Mouse (Mus musculus) B cell, adult 2 months (primary cell): ENCODE data around the gene Rab24.
A peak's percentile ranks its signal among the peaks of the same experiment; 100 is the strongest.

Source experiments
- DNase-seq, 2 experiments: peaks; one replicate each; pipeline ENCODE4 v3.0.0; 2022

The Rab24 gene

DNA sequence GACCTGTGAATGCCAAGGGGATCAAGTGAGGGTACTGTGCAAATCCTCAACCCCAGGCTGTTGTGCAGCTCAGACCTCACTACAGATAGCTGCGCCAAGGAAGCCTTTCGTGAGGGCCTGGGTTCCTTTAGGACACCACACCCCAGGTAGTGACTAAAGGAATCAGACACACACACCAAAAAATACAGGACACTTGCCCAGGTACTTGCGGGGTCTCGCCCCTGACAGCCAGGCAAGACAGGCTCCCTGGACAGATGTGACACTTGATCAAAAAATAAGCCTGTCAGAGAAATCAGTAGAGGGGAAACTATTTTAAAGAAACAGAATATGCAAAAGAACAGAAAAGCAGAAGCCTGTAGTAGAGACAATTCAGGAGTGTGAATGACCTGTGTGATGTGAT is 6.9 kb upstream of the Rab24 start:
- DNase-seq = no peak

DNA sequence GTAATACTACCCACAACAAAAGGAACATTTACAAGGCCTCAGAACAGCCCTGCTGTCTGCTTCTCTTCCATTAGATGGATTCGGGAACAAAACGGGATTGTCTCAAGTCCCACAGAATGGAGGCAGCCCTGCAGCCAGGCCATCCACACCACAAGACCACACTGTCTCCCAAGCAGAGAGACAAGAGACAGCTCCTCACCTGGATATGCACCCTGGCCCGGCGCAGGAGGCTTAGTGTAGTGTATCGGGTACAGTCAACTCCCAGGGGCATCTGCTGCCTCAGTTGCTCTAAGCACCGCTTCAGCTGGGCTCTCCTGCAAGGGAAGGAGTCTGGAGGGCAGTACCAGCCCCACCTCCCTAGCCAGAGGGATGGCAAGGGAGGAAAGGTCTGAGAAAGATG is 6.4 kb upstream of the Rab24 start:
- no peak for DNase-seq

DNA sequence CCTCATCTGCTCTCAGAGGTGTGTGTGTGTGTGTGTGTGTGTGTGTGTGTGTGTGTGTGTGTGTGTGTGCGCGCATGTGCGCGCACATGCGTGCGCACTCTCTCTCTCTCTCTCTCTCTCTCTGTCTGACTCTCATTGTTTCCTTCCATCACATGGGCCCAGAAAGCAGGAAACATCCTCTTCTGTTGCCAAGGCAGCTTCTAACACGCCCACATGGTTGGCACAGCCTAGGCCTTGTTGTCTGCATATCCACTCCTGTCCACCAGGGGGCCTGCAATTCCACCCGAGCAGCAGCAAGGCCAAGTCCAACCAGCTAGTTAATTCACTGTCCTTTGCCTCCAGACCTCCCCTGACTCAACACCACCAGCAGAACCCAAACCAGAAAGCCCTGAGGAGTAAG is 5.9 kb upstream of the Rab24 start:
- peak; percentile 93 to 94 for DNase-seq

DNA sequence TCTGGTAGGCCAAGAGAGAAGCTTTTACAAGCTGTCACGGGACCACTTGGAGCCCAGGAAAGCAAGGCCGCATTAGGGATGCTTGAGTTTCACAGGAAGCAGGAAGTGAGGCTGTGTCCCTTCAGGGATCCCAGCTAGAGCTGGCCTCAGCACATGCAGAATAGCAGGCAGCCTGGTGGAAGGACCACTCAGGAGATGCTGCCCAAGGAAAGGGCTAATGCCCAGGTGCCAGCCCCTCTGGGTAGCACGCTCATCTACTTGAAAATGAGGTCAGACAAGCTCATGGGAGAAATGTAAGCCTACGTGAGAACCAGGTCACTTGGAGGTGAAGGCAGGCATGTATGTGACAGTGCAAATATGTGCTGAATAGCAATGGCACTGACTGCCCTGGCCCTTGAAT is 5.4 kb upstream of the Rab24 start:
- DNase-seq = no peak

DNA sequence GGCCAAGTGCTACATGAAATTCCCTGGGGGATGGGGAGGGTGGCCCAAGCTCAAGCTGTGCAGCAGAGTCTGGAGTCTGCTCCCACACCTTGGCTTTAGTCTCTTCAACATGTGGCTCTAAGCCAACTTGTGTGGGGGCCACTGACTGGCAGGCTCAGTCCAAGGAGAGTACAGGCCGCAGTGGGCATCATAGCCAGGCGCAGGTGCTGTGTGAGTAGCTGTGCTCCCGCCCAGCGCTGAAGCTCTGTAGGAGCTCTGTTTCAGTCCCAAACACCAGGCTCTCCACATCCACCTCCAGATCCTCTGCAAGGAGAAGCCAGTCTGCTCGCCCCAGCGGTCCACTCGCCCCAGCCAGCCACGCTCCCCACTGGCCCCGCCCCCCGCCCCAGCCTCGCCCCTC is 3.9 kb upstream of the Rab24 start:
- no peak for DNase-seq

DNA sequence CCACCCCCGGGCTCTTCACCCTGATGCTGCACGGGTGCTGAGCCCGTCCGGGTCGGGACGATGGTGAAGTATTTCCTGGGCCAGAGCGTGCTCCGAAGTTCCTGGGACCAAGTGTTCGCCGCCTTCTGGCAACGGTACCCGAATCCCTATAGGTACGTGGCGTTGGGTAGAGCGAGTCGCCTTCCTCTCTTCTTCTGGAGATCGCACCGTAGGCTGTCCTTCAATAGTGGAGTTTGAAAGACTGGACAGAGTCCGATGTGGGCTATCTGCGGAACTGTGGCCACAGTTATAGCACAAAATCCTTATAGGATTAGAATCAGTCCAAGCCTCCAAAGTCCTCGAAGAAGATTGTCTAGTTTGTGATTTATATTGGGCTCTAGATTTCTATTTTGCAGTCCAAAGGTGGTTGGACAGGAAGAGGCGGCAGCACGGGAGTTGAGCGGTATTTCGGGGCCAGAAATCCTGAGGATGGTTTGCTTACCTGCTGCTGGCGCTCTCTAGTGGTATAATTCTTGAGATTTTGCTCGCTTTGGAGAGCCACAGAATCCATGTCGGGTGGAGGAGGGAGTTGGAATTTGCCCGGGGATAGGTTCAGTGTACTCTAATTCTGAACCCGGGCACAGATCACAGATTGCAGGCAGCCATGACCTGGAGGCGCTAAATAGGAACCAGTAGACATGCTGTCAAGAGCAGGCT is 532 bp upstream of the Rab24 start:
- peak; percentile 37 to 40 for DNase-seq

DNA sequence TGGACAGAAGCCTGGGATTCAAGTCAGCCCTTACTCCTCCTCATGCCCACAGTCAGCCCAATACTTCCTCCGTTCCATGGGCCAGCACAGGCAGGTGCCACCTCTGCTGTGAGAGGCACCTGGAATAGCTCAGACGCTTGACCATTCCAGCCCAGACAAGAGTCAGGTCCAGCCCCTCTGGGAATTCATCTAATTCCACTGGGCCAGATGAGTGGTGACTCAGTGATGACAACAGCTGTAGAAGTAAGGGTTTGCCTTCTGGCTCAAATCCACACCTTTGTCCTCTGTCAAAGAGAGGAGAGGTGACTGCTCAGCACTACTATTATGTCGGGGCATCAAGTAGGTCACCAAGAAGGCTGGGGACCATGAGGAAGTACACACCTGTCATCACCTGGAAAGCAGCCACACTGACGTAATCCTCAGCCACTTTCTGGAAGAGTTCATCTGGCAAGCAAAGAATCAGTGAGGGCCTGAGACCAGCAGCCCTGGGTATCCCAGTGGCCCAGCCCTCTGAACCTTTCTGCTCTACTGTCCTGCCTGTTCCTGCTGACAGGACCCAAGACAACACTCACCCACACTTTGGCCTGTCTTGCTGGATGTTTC is 1.7 kb downstream of the Rab24 start, which contains the start of gene Prelid1:
Gene Prelid1 (plus strand): TSS at position 570 of the 603 bp plus-strand sequence.
- DNase-seq = no peak

DNA sequence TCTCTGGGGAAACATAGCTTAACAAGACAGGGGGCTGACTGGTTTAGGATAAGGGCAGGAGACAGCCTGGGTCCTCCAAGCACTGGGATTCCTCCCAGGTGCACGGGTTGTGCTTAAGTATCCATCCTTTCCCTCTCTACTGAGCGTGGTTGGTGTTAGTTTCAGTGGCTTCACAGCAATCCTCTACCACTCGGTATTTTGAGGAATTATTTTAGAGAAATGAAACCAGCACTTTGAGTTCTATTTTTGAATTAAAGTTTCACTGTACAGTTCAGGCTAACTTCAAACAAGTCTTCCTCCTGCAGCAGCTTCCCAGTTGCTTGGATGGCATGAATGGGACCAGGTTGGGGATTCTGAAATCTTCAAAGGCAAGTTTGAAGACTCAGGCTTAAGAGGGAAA is 3.4 kb downstream of the Rab24 start:
- peak; percentile 36 to 50 for DNase-seq

DNA sequence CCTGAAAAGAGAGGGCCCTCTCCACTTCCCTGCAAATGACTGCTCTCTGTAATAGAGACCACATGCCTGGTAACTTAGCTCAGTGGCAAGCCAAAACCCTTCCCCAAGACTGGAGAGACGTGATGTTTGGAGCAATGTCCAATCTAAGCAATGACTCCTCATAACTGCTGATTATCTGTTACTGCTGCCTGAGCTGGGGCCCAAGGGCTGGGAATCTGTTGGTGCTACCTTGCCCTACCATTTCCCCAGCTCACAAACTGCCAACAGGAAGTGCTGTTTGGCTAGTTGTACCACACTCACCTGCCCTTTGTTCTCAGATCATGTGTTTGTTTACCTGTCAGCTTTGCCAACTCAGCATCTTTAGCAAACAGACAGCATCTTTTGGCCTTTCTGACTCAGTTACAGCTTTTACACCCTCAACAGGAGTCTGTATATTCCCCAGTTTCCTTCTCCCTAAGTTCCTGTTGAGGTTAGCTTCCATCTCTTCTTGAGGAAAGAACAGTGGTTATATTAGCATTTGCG is 6.8 kb downstream of the Rab24 start:
- no peak for DNase-seq

DNA sequence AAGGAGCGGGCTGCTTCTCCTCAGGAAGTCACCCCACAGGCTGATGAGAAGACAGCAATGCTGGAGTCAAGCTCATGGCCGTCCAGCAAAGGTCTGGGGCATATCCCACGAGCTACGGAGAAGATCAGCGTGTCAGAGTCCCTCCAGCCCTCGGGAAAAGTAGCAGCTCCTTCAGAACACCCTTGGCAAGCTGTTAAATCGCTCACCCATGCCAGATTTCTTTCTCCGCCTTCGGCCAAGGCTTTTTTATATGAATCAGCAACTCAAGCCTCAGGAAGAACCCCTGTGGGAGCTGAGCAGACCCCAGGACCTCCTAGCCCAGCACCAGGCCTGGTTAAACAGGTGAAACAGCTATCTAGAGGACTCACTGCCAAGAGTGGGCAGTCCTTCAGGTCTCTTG is 8.7 kb downstream of the Rab24 start:
- no peak for DNase-seq

DNA sequence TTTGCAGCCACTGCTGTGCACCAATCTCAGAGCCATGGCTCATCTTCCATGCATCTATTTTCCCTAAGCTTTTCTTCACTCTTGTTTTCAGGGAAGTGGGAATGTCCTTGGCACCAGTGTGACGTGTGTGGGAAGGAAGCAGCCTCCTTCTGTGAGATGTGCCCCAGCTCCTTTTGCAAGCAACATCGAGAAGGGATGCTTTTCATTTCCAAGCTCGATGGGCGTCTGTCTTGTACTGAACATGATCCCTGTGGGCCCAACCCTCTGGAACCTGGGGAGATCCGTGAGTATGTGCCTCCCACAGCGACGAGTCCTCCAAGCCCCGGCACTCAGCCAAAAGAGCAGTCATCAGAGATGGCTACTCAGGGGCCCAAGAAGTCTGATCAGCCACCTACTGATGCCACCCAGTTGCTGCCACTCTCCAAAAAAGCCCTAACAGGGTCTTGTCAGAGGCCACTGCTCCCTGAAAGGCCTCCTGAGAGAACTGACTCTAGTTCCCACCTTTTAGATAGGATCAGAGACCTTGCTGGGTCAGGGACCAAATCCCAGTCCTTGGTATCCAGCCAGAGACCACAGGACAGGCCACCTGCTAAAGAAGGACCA is 9.6 kb downstream of the Rab24 start:
- DNase-seq = no peak

DNA sequence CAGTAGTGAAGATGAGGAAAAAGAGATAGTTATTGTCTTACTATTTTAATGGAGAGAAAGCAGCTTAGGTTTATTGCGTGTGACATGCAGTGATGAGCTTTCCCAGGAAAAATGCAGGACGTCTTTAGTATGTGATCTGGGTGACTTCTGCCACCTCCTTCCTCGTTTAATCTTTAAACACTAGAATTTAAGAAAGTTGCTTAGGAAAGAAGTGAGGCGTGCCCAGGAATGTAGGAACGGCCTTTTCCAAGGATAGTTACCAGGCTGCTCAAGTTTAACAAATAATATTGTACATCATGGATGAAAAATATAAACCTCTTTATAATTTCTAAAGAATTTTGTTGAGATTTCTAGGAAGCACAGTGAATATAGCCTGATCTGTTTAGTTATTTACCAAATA is 20.8 kb downstream of the Rab24 start:
- no peak for DNase-seq

DNA sequence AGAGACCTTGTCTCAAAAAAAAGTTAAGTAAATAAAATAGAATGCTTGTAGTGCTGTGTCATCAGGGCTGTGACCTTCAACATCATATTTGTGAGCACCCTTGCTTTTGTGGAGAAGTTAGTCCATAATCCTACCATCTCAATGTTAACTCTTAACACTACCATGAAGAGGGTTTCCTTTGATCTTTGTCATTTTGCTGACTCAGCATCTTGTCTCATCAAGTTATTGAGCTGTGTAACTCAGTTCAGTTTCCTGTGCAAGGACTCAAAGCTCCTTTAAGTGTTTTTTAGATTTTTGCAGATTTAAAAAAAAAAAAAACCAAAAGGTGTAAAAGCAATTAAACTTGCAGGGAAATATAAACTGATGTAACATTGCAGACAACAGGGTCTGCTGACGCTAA is 25.0 kb downstream of the Rab24 start:
- no peak for DNase-seq

DNA sequence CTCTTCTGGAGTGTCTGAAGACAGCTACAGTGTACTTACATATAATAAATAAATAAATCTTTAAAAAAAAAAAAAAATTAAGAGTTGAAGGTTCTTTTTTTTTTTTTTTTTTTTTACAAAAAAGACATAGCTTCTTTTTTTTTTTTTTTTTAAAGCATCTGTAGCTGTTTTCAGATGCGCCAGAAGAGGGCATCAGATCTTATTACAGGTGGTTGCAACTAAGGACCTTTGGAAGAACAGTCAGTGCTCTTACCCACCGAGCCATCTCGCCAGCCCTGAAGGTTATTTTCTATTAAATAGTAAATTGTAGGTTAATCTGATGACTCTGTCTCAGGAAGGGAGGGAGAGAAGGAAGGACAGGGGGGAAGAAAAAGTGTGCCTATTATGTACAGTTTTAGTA is 32.9 kb downstream of the Rab24 start:
- peak; percentile 21 to 26 for DNase-seq

DNA sequence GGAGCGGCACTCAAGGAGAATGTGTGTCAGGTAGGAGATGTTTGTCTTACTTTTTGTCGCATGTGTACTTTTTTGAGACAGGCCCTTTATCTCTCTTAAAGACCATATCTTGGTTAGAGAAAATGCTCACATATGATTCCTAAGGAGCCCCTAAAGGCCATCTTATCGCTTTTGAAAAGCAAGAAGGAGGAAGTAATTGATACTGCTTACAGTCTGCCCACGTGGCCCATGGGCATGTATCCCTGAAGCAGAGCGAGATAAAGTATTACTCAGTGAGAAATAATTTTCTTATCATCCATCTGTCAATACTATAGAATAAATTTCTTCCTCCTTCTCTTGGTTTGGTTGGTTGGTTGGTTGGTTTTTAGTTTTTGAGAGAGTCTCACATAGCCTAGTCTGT is 44.1 kb downstream of the Rab24 start:
- no peak for DNase-seq

DNA sequence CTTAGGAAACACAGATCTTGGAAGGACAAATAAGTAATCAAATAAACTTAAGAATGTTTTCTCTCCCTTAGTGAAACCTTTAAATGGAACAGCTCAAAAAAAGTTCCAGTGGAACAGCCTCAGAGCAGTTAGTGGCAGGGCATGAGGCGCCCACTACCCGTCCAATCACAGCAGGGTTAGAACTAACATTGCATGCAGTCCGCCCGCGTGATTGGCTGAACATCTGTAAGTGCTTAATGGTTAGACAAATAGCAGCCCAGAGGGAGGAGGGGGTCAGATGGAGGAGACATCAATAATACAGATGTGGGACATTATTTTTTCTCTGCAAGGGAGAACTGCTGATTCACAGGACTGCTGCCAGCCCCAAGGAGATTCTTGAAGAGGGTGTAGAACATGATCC is 44.5 kb downstream of the Rab24 start:
- DNase-seq = no peak
